Mouse (Mus musculus): ENCODE data around the gene Tmem94. TPM values are rescaled to one million over a fixed set of nuclear protein-coding genes. Genes with fewer than 3 reads are reported as not detected.

Gene Tmem94
- total and polyA plus RNA-seq, 3 experiments: 6.4 to 27.4 (median 15.0) TPM

GRCm38 (mm10) chr11:115734041-115734686 lies 31.1 kb upstream of the Tmem94 start:
- Histone ChIP-seq H3K9ac (ENCODE audit: insufficient read depth, low read depth) (no peak overlapping the region), H3K4me2 (ENCODE audit: insufficient read depth, low read depth, poor library complexity, severe bottlenecking) (no peak overlapping the region), H3K79me2 (replicated peaks; ENCODE audit: control insufficient read depth, extremely low read depth, insufficient read depth, poor library complexity, severe bottlenecking) (no peaks in the 10 kb centered on the region), H3K4me1 (ENCODE audit: control insufficient read depth in 1 of 2, insufficient read depth in 2 of 2) (no peaks in the 10 kb centered on the region), H3K27ac (ENCODE audit: insufficient read depth, low read depth) (no peak overlapping the region), H3K9me3 (replicated peaks; ENCODE audit: low read length) (no peaks in the 10 kb centered on the region), H3K36me3 (replicated peaks in 1 of 2; ENCODE audit: control insufficient read depth in 1 of 2, insufficient read depth in 1 of 2, low read length in 1 of 2) (no peaks in the 10 kb centered on the region), H3K27me3 (replicated peaks) (no peaks in the 10 kb centered on the region), H3K4me3 (replicated peaks in 1 of 3; ENCODE audit: low read depth in 2 of 3, low read length in 2 of 3, poor library complexity in 1 of 3) (no peak overlapping the region)
- in situ Hi-C loops (cut with MboI; ENCODE audit: low pct_ligation_motif_present, low pct_unique_long_range_greater_than_20kb, low sequenced_read_pairs): no loop called here
- dilution Hi-C loops (cut with MboI; ENCODE audit: extremely low pct_ligation_motif_present, extremely low pct_unique_long_range_greater_than_20kb, low sequenced_read_pairs): no loop called here
- no peak for DNase-seq (ENCODE audit: extremely low read depth)
- TF ChIP-seq ETS1 (conservative IDR thresholded peaks at IDR 0.05; ENCODE audit: low read depth, low read length): no peak
- no peak for TF ChIP-seq CHD2 (IDR thresholded peaks at IDR 0.05; ENCODE audit: low read length)

- Histone ChIP-seq H3K27me3 (replicated peaks) (peaks cover 2% of the 10 kb centered on the region), H3K4me2 (ENCODE audit: insufficient read depth, low read depth, poor library complexity, severe bottlenecking) (no peak overlapping the region), H3K9me3 (replicated peaks; ENCODE audit: low read length) (no peaks in the 10 kb centered on the region), H3K9ac (ENCODE audit: insufficient read depth, low read depth) (no peak overlapping the region), H3K4me1 (ENCODE audit: control insufficient read depth in 1 of 2, insufficient read depth in 2 of 2) (0 out of 4 replicates have a peak, but pooled peaks cover 2 to 5% of the 10 kb centered on the region in 2 experiments), H3K36me3 (replicated peaks in 1 of 2; ENCODE audit: control insufficient read depth in 1 of 2, insufficient read depth in 1 of 2, low read length in 1 of 2) (no peaks in the 10 kb centered on the region), H3K79me2 (replicated peaks; ENCODE audit: control insufficient read depth, extremely low read depth, insufficient read depth, poor library complexity, severe bottlenecking) (no peaks in the 10 kb centered on the region), H3K27ac (ENCODE audit: insufficient read depth, low read depth) (no peak overlapping the region), H3K4me3 (replicated peaks in 1 of 3; ENCODE audit: low read depth in 2 of 3, low read length in 2 of 3, poor library complexity in 1 of 3) (no peak overlapping the region)
- no peak for DNase-seq (ENCODE audit: extremely low read depth)
- dilution Hi-C loops (cut with MboI; ENCODE audit: extremely low pct_ligation_motif_present, extremely low pct_unique_long_range_greater_than_20kb, low sequenced_read_pairs): no loop called here
- in situ Hi-C loops (cut with MboI; ENCODE audit: low pct_ligation_motif_present, low pct_unique_long_range_greater_than_20kb, low sequenced_read_pairs): no loop called here
- no peak for TF ChIP-seq ETS1 (conservative IDR thresholded peaks at IDR 0.05; ENCODE audit: low read depth, low read length)
- TF ChIP-seq E2F4 (IDR thresholded peaks at IDR 0.05; ENCODE audit: insufficient replicate concordance, low read depth, low read length): no peak
- no peak for TF ChIP-seq TBP (conservative IDR thresholded peaks at IDR 0.05; ENCODE audit: low read depth, low read length)
- no peak for TF ChIP-seq MEF2A (IDR thresholded peaks at IDR 0.05; ENCODE audit: borderline replicate concordance, low read depth, low read length)
- TF ChIP-seq MAZ (IDR thresholded peaks at IDR 0.05; ENCODE audit: low read depth, low read length): no peak
- TF ChIP-seq JUND (conservative IDR thresholded peaks at IDR 0.05; ENCODE audit: low read depth, low read length): no peak
- TF ChIP-seq RCOR1 (conservative IDR thresholded peaks at IDR 0.05; ENCODE audit: low read depth, low read length): no peak
- TF ChIP-seq CHD1 (IDR thresholded peaks at IDR 0.05; ENCODE audit: low read depth, low read length): no peak
- no peak for TF ChIP-seq ZMIZ1 (IDR thresholded peaks at IDR 0.05; ENCODE audit: low read depth, low read length)
- TF ChIP-seq BHLHE40 (IDR thresholded peaks at IDR 0.05; ENCODE audit: low read depth, low read length): no peak
- TF ChIP-seq PAX5 (IDR thresholded peaks at IDR 0.05; ENCODE audit: low read length): no peak
These were observed 27.5 kb upstream of the Tmem94 start for GRCm38 (mm10) chr11:115737608-115738208.
